Mouse (Mus musculus): ENCODE results near the gene Tvp23a.

GRCm38 (mm10) chr16:10398755-10399154, 48.4 kb downstream of the Tvp23a start:
- no peak for TF ChIP-seq CTCF (IDR thresholded peaks at IDR 0.05; ENCODE audit: low read depth)
- no peak for TF ChIP-seq EP300 (IDR thresholded peaks at IDR 0.05; ENCODE audit: low read depth)
